Mouse (Mus musculus) thymus, postnatal 36 days (tissue): ENCODE measurements at regions not wholly inside any gene's neighbourhood (a gene's known extent, or its start where the extent isn't known, plus 50 kb on each side); places are given as distances from the start of the nearest gene placed in this dataset.

Experiments
- DNase-seq, 2 experiments: peaks; one replicate each; pipeline ENCODE4 v3.0.0; 2022; ENCODE audit warnings: mixed read lengths in 2 of 2

DNA sequence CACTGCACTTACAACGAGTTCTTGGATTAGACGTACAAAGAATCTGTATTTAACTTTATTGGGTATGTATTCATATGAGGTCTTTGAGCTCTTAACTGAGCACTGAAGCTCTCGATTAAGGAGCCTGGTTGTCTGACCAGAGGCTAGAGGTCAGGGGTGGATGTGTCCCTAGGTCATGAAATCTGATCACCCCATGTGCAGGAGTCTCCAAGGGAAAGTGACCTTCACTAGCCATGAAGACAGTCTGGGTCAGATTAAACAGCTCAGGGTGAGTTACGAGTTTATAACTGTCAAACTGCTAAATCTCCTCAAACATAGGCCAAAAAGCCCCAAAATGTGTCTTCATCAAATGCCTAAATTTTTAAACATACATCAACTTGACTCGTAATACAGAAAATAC is 216.8 kb downstream of the Rchy1 start:
- DNase-seq, result no peak

DNA sequence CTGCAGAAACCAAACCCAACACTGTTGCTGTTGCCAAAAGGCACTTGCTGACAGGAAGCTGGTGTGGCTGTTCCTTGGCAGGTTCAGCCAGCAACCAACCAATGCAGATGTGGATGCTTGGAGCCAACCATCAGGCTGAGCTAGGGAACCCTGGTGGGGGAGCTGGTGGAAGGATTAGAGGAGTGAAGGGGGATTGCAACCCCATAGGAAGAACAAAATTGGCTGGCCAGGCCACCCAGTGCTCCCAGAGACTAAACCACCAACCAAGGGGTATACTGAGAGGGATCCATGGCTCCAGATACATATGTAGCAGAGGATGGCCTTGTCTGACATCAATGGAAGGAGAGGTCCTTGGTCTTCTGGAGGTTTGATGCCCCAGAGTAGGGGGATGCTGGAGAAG is 218.5 kb downstream of the Rchy1 start:
- DNase-seq, result no peak

DNA sequence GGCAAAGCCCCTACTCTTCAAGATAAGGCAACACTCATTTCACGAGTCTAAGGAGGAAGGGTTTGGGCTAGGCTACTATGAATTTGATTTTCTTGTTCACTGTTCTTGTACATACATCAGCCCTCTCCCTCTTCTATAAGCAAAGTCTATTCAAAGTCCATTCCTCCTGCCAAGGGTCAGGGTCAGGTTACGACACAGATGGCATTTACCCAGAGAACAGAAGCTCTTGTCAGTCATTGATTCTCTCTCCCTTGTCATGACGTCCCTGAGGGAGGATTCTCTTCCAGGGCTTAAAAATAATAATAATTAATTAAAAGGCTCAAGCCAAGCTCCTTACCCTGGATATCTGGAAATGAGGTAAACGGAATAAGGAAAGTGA is 222.7 kb downstream of the Rchy1 start:
- no peak for DNase-seq

DNA sequence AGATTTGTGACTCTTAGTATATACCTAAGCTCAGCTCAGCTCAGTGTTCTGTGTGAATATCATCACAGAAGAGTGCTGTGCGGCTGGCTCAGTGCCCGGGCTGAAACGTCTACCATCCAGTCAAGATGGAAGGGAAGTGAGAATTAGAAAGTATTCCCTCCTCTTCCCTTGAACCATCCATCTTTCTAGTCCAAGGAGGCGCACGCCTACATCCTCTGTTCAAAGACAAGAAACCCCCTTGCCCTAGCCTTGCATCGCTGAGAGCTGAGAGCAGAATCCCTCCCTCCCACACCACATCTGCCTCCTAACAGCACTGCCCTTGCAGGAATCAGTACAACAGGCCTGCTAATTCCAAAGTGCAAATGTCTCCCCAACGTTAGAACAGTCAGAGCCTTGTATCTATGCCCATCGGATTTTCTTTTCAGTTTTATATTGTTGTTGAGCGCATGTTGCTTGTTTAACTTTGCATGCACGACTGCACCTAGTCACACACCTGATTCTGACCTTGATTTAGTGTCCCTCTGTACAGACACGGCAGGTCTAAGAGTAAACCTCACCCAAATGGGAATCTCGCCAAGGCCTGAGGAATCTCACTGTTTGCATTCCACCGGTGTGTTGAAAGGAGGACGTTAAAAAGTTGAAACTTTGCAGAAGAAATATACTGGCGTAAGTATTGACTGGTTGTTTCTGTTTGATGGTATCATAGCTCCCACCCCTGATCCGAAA is 222.2 kb downstream of the Parm1 start:
- DNase-seq, result no peak

DNA sequence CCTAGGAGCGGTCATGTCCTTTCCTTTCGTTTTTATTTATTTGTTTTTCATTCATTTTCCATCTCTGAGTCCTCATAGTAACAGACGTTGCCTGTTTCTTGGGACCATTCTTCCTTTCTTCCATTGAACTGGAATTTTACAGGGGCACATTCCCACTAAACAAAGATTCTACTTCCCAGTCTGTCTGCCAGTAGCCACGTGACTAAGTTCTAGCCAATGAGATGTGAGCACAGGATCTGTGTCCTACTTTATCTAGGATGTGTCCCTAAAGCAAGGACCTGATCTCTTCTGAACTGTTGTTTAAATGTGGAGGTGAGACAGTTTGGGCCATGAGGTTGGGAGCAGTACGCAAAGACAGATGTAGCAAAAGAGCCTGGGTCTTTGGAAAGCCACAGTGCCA is 214.6 kb downstream of the Parm1 start:
- no peak for DNase-seq

DNA sequence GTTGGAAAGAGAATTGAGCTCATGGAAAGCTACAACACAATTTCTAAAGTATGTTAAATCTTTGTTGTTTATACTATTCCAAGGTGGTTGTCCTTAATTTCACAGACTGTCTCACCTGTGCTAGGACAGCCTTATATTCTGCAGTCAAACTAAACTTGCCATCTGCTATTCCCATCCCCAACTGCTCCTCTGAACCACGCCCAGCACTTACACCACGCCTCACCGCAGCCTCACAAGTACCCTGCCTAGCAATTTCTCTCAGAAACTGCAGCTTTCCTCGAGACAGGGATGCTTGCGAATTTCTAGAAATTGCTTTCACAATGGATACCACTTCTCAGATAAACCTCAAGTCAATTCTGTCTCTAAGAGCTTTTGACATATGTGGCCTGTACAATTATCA is 213.7 kb downstream of the Parm1 start:
- no peak for DNase-seq

DNA sequence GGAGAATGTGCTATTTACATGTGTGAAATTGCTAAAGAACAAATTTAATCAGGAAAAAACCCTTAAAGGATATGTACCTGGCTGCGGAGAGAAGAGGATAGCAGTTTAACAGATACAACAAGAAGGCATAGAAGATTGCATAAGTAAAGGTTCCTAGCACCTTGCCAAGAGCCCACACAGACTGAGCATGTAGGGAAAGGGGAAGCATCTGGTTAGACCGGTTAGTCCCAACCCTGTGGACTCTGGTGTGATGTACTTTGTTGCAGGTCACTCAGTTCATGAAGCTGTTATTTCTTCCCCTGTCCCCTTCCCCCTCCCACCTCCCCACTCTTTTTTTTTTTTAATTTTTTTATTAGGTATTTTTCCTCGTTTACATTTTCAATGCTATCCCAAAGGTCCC is 212.5 kb downstream of the Parm1 start:
- no peak for DNase-seq

DNA sequence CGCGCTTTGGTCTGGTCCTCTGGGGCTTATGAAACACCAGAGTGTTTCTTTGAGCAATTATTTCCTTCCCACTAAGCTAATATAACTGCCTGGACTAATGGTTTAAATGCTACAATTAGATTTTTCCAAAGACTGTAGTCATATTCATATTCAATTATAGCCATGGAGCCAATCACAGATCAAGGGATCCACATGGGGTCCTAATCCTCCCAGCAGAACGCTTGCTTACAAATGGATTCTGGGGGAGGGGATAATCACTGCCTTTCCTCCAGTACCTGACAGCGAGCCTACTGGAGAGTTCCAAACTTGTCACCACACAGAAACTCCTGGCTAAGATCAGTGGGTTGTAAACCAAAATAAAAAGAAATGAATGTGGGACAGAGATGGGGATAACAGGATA is 212.0 kb downstream of the Parm1 start:
- no peak for DNase-seq

DNA sequence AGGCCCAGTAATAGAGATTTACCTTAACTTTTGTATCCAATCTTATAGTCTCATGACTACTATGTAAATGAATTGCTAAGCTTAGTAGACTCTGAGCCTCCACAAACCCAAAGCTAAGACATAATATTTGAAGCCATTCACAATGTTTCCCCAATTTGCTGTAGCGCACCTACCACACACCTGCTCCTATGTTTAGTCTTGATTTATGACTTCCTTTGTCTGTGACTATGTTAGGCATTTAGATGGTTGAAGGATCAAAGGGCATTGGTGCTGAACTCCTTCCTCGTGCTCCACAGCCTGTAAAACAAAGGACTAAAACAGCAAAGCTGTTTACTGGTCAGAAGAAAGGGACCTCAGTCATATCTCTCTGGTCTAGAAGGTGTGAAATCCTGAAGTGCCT is 210.0 kb downstream of the Parm1 start:
- no peak for DNase-seq

DNA sequence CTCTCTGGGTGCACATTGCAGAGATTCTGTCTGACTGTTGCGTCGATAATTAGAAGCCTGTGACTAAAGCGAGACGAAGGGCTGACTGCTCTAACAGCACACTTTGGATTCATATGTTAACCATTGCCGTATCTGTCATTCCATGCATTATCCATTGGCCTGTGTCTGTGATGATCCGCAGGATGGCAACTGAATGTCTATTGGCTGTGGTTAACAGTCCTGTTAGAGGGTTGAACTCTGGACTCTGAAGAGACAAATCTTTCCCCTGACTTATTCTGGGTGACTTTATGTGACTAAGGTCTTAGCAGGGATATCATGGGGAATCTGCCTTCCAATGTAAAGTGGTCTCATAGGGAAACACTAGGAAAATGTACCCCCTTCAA is 208.7 kb downstream of the Parm1 start:
- no peak for DNase-seq

DNA sequence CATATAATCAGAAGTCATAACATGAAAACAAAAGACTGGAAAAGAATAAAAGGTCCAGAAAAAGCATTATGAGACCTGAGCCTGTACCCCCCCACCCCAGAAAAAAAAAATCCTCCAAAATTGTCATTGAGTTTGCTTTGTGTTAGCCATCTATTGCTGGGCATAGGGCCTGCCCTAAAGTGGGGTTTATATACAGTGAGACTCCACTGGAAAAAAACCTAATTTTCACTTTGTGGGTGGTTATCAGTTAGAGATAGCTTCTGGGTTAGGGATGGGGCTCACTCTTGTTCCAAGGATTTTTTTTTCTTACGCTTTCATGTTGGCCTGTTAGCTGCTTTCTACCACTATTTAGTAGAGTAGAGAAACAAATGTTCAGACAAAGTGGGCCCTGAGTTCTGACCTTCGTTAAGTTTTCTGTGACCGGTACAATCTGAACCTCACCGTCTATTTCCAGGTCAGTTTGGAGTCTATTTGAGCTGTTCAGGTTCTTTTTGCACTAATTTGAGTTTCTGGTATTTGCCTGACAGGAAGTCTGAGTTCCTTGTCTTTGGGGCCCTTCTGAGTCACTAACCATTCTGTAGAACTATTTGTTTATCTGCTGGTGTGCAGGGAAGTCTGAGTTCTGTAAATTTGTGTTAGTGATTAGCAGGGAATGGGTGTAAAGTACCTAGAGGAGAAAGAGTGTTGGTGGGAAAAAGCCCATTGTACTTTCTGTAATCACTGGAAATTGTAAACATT is 208.1 kb downstream of the Parm1 start:
- DNase-seq, result no peak

DNA sequence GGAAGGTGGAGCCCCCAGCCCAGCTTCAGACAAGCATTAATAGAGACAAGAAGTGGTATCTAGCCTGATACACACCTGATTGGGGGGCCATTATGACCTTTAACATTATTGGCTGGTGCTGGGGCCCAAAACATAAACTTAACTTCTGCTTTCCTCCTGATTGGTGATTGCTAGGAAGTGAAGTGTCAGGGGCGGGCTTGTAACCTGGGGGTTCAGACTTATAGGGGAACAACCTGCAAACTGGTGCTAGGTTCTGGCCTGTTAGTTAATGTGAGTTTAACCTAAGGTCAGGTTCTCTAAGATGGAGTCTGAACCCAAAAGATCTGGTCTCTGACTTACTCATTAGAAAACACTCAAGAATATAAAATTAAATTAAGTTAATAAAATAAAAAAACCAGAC is 207.5 kb downstream of the Parm1 start:
- no peak for DNase-seq

DNA sequence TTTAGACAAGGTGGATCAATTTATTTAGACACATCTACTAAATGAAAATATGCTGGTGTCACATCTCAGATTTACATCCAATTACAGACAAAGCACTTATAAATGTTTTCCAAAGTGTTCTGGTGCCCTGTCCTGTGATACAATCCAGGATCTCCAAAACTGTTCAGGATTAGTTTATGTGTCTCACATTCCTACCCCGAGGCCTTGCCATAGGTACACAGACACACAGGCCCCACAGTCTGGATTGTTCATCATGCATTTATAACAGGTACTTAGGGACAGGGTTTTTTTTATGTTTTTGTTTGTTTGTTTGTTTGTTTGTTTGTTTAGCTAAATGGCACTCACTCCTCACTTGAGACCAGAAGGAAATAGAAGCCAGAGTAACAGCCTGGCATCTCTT is 206.0 kb downstream of the Parm1 start:
- no peak for DNase-seq

DNA sequence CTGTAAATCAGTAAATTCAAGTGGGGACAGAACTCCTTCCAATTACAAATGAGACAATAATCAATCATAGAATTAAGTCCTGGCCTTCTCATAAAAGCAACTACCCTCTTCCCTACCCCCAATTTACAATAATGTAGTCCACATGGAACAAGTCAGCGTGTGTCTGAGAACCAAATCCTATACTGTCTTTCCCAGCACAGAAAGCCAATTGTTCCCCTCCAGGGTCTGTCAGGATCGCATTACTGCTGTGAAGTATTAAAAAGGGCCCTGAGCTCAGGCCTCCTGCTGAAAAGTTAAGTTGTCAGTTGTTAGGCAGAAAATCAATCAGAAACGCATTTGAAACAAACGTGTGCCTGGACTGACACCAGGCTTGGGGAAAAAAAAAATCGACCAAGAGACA is 205.6 kb downstream of the Parm1 start:
- DNase-seq, result no peak

DNA sequence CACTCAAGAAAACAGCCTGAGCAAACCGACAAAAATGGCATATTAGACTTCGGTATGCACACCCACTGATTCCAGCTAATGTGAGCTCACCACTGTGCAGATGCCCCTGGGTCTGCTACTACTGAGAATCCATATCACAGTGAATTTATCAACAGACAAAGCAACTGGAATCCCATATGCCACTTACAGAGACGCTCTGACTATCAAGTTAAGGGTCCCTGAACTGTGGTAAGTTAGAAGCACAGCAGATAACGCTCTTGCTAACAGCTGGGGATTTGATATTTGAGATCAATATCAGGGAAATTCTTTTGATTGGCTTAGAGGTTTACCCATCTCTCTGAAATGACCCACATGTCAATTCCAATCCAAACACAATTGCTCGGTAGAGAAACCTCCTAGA is 205.0 kb downstream of the Parm1 start:
- no peak for DNase-seq

DNA sequence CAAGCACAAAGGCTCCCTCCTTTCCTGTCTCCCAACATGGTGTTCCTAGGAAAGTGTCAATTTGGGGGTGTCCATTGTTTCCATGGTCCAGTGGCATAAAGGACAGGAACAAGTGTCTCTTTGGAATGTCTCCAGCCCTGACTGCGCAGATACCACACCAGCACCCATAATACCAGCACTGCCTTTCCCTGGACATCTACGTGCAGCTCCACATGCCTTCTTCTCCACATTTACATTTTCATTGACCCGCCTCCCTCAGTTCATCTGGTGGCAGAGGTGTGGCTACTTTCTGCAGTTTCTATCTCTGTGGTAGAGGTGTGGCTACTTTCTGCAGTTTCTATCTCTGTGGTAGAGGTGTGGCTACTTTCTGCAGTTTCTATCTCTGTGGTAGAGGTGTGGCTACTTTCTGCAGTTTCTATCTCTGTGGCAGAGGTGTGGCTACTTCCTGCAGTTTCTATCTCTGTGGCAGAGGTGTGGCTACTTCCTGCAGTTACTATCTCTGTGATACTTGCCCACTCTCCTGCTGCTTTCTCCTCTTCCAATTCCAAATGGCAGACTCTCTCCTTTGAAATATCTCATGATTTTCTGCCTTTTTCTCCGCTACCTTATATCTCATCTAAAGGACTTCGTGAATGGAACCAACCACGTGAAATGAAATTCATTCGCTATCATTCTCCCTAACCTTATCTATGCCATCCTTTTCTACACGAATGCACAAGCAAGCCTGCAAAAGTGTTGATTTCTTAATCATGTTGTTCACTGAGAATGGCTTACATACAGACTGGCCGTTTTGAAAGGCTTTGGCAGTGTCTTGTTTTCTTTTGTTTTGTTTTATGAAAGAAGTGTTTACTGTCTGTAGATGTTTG is 204.0 kb downstream of the Parm1 start:
- no peak for DNase-seq

DNA sequence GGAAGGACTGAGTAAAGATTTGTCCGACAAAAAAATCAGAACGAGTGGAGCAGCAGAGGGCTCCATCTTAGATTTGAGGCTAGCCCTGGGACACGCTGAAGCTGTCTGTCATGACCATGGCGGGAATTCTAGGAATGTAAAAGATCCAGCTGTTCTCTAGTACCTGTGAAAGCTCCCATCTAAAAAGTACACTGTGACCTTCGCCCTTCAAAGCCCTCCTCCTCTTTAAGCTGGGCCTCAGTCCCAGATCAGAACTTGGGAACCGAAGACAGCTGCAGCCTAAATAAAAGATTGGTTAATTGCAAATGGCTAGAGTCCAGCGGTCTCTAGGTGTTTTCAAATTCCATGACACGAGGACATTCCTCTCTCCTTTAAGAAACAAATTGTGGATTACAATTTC is 195.6 kb downstream of the Parm1 start:
- no peak for DNase-seq

DNA sequence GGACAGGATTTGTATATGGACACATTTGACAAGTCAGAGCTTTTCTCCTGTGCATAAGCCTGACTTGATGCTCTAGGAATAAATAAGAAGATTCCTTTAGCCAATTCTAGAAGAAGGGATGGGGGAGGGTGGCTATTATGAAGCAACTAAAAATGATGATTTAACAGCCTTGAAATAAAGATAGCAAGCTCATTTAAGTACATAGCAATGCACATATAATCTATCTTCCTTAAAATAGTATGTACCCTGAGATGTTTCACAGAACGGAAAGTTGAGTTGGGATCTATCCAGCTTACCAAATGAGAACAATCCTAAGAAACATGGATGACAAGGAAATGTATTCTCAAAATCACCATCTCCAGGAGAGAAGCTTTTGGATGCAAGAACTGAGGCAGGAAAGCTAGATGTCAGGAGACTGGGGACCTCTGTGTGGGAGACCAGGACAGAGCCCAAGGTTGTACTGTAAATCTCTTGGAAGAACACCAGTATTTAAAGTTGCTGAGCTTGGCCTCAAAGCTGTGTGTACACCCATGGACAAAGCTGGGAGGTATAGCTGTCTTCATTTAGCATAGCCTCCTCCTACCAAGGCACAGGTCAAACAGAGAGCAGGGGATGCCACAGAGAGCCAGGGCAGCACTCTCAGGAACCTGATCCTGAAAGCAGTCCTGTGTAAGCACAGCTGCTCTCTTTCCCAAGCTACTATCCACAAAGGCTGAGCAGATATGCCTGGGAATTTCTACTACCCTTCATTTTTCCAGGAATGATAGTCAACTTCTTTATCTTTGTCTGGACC is 192.3 kb downstream of the Parm1 start:
- no peak for DNase-seq

DNA sequence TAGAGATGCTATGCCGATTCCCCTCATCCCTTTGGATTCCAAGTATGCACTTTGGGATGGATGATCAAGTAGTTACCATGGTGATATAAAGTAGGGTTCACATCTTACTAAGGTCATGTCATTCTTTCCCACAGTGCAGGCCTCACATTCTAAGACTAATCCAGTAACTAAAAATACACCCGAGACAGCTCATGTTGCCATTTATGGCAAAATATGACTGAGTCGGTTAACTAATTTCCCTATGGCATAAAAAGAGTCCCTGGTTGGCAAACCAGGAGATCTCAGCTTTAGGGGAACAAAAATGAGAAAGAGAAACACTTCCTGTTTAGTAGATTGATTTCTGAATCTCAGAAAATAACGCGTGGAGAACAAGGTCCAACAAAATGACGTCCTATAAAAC is 190.7 kb downstream of the Parm1 start:
- DNase-seq, result no peak

DNA sequence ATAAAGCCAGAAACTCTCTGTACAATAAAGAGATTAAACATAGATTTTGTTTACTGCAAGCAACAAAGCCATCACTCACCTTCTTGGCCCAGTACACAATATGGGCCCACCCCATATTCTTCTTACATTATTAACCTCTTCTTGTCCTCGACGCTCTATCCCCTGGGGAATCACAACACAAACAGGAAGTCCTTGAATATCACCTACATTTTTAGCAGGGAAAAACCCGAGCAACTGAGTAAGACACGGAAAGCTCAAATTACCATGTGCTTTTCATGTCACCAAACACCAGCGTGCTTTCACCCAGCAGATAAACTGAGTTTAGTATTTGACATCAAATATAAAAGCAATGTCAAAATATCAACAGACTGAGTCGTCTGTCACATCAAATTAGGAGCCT is 179.7 kb downstream of the Parm1 start:
- DNase-seq, result no peak

DNA sequence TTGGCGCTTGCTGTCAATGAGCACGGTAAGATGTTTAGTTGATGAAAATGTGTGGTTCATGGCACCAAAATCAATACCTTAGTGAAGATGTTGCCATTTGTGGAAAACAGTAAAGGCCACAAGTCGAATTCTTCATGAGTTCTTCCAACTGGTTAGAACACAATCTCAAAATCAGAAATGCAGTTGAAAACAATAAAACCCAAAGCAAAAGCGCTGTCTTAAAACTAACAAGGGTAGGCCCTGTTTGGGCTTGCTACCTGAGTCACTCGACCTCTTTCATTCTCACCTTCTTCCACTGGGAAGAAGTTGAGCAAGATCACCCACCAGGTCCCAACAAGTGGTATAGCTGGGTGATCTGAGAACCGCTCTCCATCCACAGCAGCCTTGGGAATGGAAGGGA is 179.1 kb downstream of the Parm1 start:
- no peak for DNase-seq

DNA sequence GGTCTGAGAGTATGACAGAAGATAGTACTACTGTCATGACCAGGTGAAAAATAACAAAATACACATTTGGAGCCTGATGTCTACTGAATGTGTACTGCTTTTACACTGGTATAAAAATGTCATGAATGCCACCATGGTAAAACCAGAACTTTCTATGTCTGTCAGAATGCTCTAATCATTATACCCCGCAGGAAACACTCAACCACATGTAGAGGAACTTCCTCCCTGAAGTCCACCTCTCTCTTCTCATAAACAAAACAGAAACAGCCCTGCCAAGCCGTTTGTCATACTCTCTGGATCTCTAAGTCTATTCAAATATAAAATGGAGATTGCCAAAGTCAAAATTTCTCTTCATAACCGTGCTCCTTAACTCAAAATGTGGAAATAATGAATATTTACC is 178.2 kb downstream of the Parm1 start:
- no peak for DNase-seq

DNA sequence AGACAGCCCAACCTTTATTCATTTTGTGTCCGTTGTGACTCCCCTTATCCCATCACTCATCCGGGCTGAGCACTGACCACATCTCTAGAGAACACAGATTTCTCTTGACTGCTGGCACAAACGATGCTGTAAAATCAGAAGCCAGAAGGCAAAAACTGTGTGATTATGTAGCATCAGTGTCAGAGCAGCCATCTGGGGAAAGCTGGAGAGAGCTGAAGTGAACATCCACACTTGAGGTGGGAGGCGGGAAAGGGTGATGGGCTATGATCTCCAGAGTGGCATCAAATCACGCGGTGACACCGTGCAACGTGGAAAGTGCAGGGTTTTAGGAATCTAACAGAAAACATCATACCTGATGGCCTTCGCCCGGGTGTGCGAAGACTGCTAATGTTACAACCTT is 175.9 kb downstream of the Parm1 start:
- no peak for DNase-seq
